Mouse (Mus musculus): ENCODE measurements around the gene Cfap43. TPM values are rescaled to one million over a fixed set of nuclear protein-coding genes. Genes with fewer than 3 reads are reported as not detected.
A peak's percentile ranks its signal among the peaks of the same experiment; 100 is the strongest.

Gene Cfap43
- total and polyA plus RNA-seq, 2 experiments, result not detected

GRCm38 (mm10) chr19:47934636-47935238 is 15.7 kb upstream of the Cfap43 start:
- H3K27ac ChIP-seq (replicated peaks; ENCODE audit: insufficient read depth, low read depth, low read length), result peak overlapping the region; percentile 55
- H3K36me3 ChIP-seq (ENCODE audit: control insufficient read depth, insufficient read depth, low read length), result no peaks in the 10 kb centered on the region
- TF ChIP-seq CTCF (IDR thresholded peaks at IDR 0.05; ENCODE audit: low read depth, low read length) (no peak), POLR2A (IDR thresholded peaks at IDR 0.05; ENCODE audit: extremely low read depth, insufficient read depth, low read length) (no peak)
- H3K4me1 ChIP-seq (ENCODE audit: control insufficient read depth, insufficient read depth, low read length), result peaks cover 3% of the 10 kb centered on the region; the same call in 1 of the 2 replicates
- DNase-seq (ENCODE audit: extremely low read depth, low read depth, low spot score), result peak; percentile 50
- peak overlapping the region; percentile 25; the same call in 1 of the 2 replicates for H3K4me3 ChIP-seq (ENCODE audit: insufficient read depth, low read depth, low read length)
- peaks cover under 1% of the 10 kb centered on the region; the same call in 1 of the 2 replicates for H3K27me3 ChIP-seq (ENCODE audit: control insufficient read depth, insufficient read depth, low read length)
- H3K79me2 ChIP-seq (ENCODE audit: control insufficient read depth, insufficient read depth, low read length), result no peaks in the 10 kb centered on the region
- WGBS, result 51% methylated on average over 16 of the region's 16 CpGs
- 0 out of 2 replicates have a peak overlapping the region, but pooled peaks have one; percentile 34 for H3K9ac ChIP-seq (ENCODE audit: low read depth, low read length)

GRCm38 (mm10) chr19:47934146-47934545 is 15.1 kb upstream of the Cfap43 start:
- H3K27ac ChIP-seq (replicated peaks; ENCODE audit: insufficient read depth, low read depth, low read length), result peak overlapping the region; percentile 43; the same call in 1 of the 2 replicates
- H3K79me2 ChIP-seq (ENCODE audit: control insufficient read depth, insufficient read depth, low read length), result no peaks in the 10 kb centered on the region
- no peak overlapping the region for H3K9ac ChIP-seq (ENCODE audit: low read depth, low read length)
- peak; percentile 51 for DNase-seq (ENCODE audit: extremely low read depth, low read depth, low spot score)
- 78% methylated on average over 8 of the region's 8 CpGs for WGBS
- TF ChIP-seq CTCF (IDR thresholded peaks at IDR 0.05; ENCODE audit: low read depth, low read length) (no peak), POLR2A (IDR thresholded peaks at IDR 0.05; ENCODE audit: extremely low read depth, insufficient read depth, low read length) (no peak)
- H3K36me3 ChIP-seq (ENCODE audit: control insufficient read depth, insufficient read depth, low read length), result no peaks in the 10 kb centered on the region
- no peaks in the 10 kb centered on the region; the same call in 1 of the 2 replicates for H3K27me3 ChIP-seq (ENCODE audit: control insufficient read depth, insufficient read depth, low read length)
- peaks cover 3% of the 10 kb centered on the region; the same call in 1 of the 2 replicates for H3K4me1 ChIP-seq (ENCODE audit: control insufficient read depth, insufficient read depth, low read length)
- H3K4me3 ChIP-seq (ENCODE audit: insufficient read depth, low read depth, low read length), result no peak overlapping the region

GRCm38 (mm10) chr19:47931982-47932638 is 13.0 kb upstream of the Cfap43 start:
- H3K27ac ChIP-seq (replicated peaks; ENCODE audit: insufficient read depth, low read depth, low read length), result no peak overlapping the region
- H3K4me1 ChIP-seq (ENCODE audit: control insufficient read depth, insufficient read depth, low read length), result no peaks in the 10 kb centered on the region
- no peaks in the 10 kb centered on the region for H3K27me3 ChIP-seq (ENCODE audit: control insufficient read depth, insufficient read depth, low read length)
- 43% methylated on average over 7 of the region's 7 CpGs for WGBS
- DNase-seq (ENCODE audit: extremely low read depth, low read depth, low spot score), result no peak
- TF ChIP-seq CTCF (IDR thresholded peaks at IDR 0.05; ENCODE audit: low read depth, low read length), result peak; percentile 51
- TF ChIP-seq POLR2A (IDR thresholded peaks at IDR 0.05; ENCODE audit: extremely low read depth, insufficient read depth, low read length), result no peak
- H3K4me3 ChIP-seq (ENCODE audit: insufficient read depth, low read depth, low read length), result no peak overlapping the region
- no peak overlapping the region for H3K9ac ChIP-seq (ENCODE audit: low read depth, low read length)
- no peaks in the 10 kb centered on the region for H3K79me2 ChIP-seq (ENCODE audit: control insufficient read depth, insufficient read depth, low read length)
- H3K36me3 ChIP-seq (ENCODE audit: control insufficient read depth, insufficient read depth, low read length), result no peaks in the 10 kb centered on the region

DNA sequence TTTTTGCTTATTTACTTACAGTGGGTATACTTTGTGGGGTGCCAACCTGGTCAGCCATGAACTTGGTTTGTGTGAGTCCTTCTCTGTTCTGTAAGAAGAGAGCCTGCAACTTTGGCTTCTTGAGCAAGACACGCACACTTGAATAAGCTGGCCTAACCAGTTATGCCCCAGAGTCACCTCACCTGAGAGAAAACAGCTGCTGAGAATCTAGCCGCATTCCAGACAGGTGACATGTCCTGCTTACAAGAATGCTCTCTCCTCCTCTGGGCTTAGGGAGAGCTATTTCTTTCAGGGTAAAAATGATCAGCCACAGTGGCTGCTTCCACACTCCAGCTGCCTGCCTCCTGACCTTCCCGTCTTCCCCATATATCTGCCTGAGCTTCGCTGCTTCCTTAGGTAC is 10.0 kb upstream of the Cfap43 start:
- Histone ChIP-seq H3K27me3 (ENCODE audit: control insufficient read depth, insufficient read depth, low read length) (no peaks in the 10 kb centered on the region), H3K9ac (ENCODE audit: low read depth, low read length) (no peak overlapping the region), H3K27ac (replicated peaks; ENCODE audit: insufficient read depth, low read depth, low read length) (no peak overlapping the region), H3K79me2 (ENCODE audit: control insufficient read depth, insufficient read depth, low read length) (no peaks in the 10 kb centered on the region), H3K36me3 (ENCODE audit: control insufficient read depth, insufficient read depth, low read length) (no peaks in the 10 kb centered on the region), H3K4me3 (ENCODE audit: insufficient read depth, low read depth, low read length) (no peak overlapping the region), H3K4me1 (ENCODE audit: control insufficient read depth, insufficient read depth, low read length) (no peaks in the 10 kb centered on the region)
- no peak for TF ChIP-seq POLR2A (IDR thresholded peaks at IDR 0.05; ENCODE audit: extremely low read depth, insufficient read depth, low read length)
- no peak for TF ChIP-seq CTCF (IDR thresholded peaks at IDR 0.05; ENCODE audit: low read depth, low read length)
- 80% methylated on average over 4 of the region's 4 CpGs for WGBS
- no peak for DNase-seq (ENCODE audit: extremely low read depth, low read depth, low spot score)

DNA sequence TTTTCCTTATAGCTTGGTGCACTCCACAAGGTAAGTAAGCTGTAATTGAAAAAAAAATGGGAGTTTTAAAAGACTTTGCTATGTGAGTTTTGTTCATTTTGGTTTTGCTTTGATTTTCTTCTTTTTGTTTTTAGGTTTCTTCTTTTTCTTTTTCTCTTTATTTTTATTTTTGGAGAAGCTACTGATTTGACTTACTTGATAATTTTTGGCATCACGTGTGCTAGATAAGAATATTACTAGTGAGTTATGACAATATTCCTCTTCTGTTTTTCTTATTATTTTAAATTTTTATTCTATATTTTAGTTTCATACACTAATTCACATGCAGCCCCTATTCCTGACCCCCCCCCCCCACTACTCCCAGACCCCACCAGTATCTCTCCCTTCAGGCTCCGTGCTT is 7.9 kb upstream of the Cfap43 start:
- 84% methylated on average over 2 of the region's 2 CpGs for WGBS
- Histone ChIP-seq H3K9ac (ENCODE audit: low read depth, low read length) (no peak overlapping the region), H3K27ac (replicated peaks; ENCODE audit: insufficient read depth, low read depth, low read length) (no peak overlapping the region), H3K4me1 (ENCODE audit: control insufficient read depth, insufficient read depth, low read length) (no peaks in the 10 kb centered on the region), H3K27me3 (ENCODE audit: control insufficient read depth, insufficient read depth, low read length) (no peaks in the 10 kb centered on the region), H3K36me3 (ENCODE audit: control insufficient read depth, insufficient read depth, low read length) (no peaks in the 10 kb centered on the region), H3K4me3 (ENCODE audit: insufficient read depth, low read depth, low read length) (no peak overlapping the region), H3K79me2 (ENCODE audit: control insufficient read depth, insufficient read depth, low read length) (no peaks in the 10 kb centered on the region)
- DNase-seq (ENCODE audit: extremely low read depth, low read depth, low spot score), result no peak
- TF ChIP-seq POLR2A (IDR thresholded peaks at IDR 0.05; ENCODE audit: extremely low read depth, insufficient read depth, low read length), result no peak
- no peak for TF ChIP-seq CTCF (IDR thresholded peaks at IDR 0.05; ENCODE audit: low read depth, low read length)

GRCm38 (mm10) chr19:47925819-47926218 is 6.7 kb upstream of the Cfap43 start:
- H3K27me3 ChIP-seq (ENCODE audit: control insufficient read depth, insufficient read depth, low read length), result no peaks in the 10 kb centered on the region
- DNase-seq (ENCODE audit: extremely low read depth, low read depth, low spot score), result no peak
- no peak overlapping the region for H3K4me3 ChIP-seq (ENCODE audit: insufficient read depth, low read depth, low read length)
- no peak overlapping the region for H3K9ac ChIP-seq (ENCODE audit: low read depth, low read length)
- 64% methylated on average over 7 of the region's 7 CpGs for WGBS
- H3K79me2 ChIP-seq (ENCODE audit: control insufficient read depth, insufficient read depth, low read length), result no peaks in the 10 kb centered on the region
- no peaks in the 10 kb centered on the region for H3K4me1 ChIP-seq (ENCODE audit: control insufficient read depth, insufficient read depth, low read length)
- peak overlapping the region; percentile 85 for H3K27ac ChIP-seq (replicated peaks; ENCODE audit: insufficient read depth, low read depth, low read length)
- H3K36me3 ChIP-seq (ENCODE audit: control insufficient read depth, insufficient read depth, low read length), result no peaks in the 10 kb centered on the region
- TF ChIP-seq POLR2A (IDR thresholded peaks at IDR 0.05; ENCODE audit: extremely low read depth, insufficient read depth, low read length) (no peak), CTCF (IDR thresholded peaks at IDR 0.05; ENCODE audit: low read depth, low read length) (no peak)

All from liver, adult 2 months (tissue).